9 mouse cellular contexts compared by ENCODE assay signal in the genomic region with DNA sequence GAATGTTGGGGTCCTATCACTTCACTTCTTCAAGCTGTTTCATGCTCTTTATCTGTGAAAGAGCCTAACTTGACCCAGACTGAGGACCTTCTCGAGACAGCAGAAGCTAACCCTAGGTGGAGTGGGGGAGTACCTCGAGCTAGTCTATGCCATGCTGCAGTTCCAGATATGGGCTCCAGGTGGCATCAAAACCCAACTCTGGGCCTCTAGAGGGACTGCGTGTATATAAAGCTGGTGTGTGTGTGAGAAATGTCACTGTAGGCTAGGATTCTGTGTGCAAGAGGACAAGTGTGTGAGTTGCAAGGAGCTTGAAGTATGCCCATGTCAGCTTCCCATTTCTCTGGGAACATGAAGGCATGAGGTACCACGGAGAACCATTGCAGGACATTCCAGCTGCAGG. TPM values are rescaled to one million over a fixed set of nuclear protein-coding genes. Genes with fewer than 3 reads are reported as not detected.
A peak's percentile ranks its signal among the peaks of the same experiment; 100 is the strongest.
DNase-seq lines count a peak whose midpoint lies in the region; ATAC-seq and TF ChIP-seq lines count a peak whose summit lies in the region.
"Had no signal": no experiment of that assay in that cellular context is flagged by ENCODE, and none has a peak within 500 bp of the region (broad histone marks: within the 10 kb centered on the region; RNA-seq: fewer than 3 reads in every experiment).

No protein-coding gene starts in this region.

- H3K9me3 ChIP-seq in kidney, embryonic 16.5 days (ENCODE audit: low read length), result no peaks in the 10 kb centered on the region
- H3K9me3 ChIP-seq in forebrain, embryonic 11.5 days (ENCODE audit: control insufficient read depth, low read length), result no peaks in the 10 kb centered on the region
- H3K9me3 ChIP-seq in hindbrain, embryonic 14.5 days (ENCODE audit: control insufficient read depth, low read length), result no peaks in the 10 kb centered on the region
- no peaks in the 10 kb centered on the region for H3K9me3 ChIP-seq in midbrain, embryonic 15.5 days
- H3K9me3 ChIP-seq: neural tube, embryonic 12.5 days had no signal

- peak; percentile 73 for DNase-seq in kidney, adult 2 months
- peak; percentile 78 for DNase-seq in c-Kit-positive CD71-positive TER-119-negative erythroid progenitor cells, embryonic 14.5 days (ENCODE audit: low read depth)
- DNase-seq in forebrain, embryonic 11.5 days (ENCODE audit: low spot score), result peak; percentile 89
- peak; percentile 93 for DNase-seq in hindbrain, embryonic 14.5 days (ENCODE audit: low spot score)
- DNase-seq in left cerebral cortex, postnatal 25 days (ENCODE audit: low spot score in 2 of 2), result peak; percentile 83 to 86
- DNase-seq in splenic B cell, adult 2 months (ENCODE audit: low read depth, low spot score), result peak; percentile 77

- ATAC-seq in kidney, embryonic 16.5 days (ENCODE audit: low FRiP score, low TSS enrichment), result no peak
- peak; percentile 54; the same call in 1 of the 2 replicates for ATAC-seq in forebrain, embryonic 11.5 days (replicated peaks; ENCODE audit: low FRiP score)
- ATAC-seq in hindbrain, embryonic 14.5 days (ENCODE audit: low FRiP score), result 0 out of 2 replicates have a peak, but pooled peaks have one; percentile 51
- peak; percentile 43 for ATAC-seq in midbrain, embryonic 15.5 days (replicated peaks)

- H3K27me3 ChIP-seq in kidney, adult 2 months (replicated peaks; ENCODE audit: control insufficient read depth, insufficient read depth, low read length), result no peaks in the 10 kb centered on the region
- H3K27me3 ChIP-seq in kidney, embryonic 16.5 days (ENCODE audit: insufficient read depth, low read length), result no peaks in the 10 kb centered on the region
- no peaks in the 10 kb centered on the region for H3K27me3 ChIP-seq in forebrain, embryonic 11.5 days (ENCODE audit: control insufficient read depth, insufficient read depth, low read length)
- no peaks in the 10 kb centered on the region for H3K27me3 ChIP-seq in hindbrain, embryonic 14.5 days (ENCODE audit: control insufficient read depth, insufficient read depth, low read length)
- H3K27me3 ChIP-seq in midbrain, embryonic 15.5 days (replicated peaks), result 0 out of 2 replicates have a peak, but pooled peaks cover 5% of the 10 kb centered on the region
- H3K27me3 ChIP-seq in splenic B cell, adult 2 months (ENCODE audit: control insufficient read depth, insufficient read depth, low read length, poor library complexity, severe bottlenecking), result no peaks in the 10 kb centered on the region

- TF ChIP-seq POLR2A in kidney, adult 2 months (IDR thresholded peaks at IDR 0.05; ENCODE audit: low read depth, low read length), result no peak

- no peak overlapping the region for H3K4me3 ChIP-seq in kidney, adult 2 months (ENCODE audit: insufficient read depth, low read depth, low read length)
- H3K4me3 ChIP-seq in kidney, embryonic 16.5 days (ENCODE audit: low read length), result no peak overlapping the region
- H3K4me3 ChIP-seq in forebrain, embryonic 11.5 days (ENCODE audit: low read depth, low read length), result no peak overlapping the region
- H3K4me3 ChIP-seq in hindbrain, embryonic 14.5 days (replicated peaks; ENCODE audit: low read length), result no peak overlapping the region
- no peak overlapping the region for H3K4me3 ChIP-seq in midbrain, embryonic 15.5 days
- H3K4me3 ChIP-seq: neural tube, embryonic 12.5 days had no signal

- H3K36me3 ChIP-seq in kidney, adult 2 months (ENCODE audit: control insufficient read depth, insufficient read depth, low read length), result no peaks in the 10 kb centered on the region
- no peaks in the 10 kb centered on the region for H3K36me3 ChIP-seq in kidney, embryonic 16.5 days (ENCODE audit: insufficient read depth, low read length)
- no peaks in the 10 kb centered on the region for H3K36me3 ChIP-seq in forebrain, embryonic 11.5 days (ENCODE audit: control insufficient read depth, insufficient read depth, low read length)
- H3K36me3 ChIP-seq in hindbrain, embryonic 14.5 days (replicated peaks; ENCODE audit: control insufficient read depth, insufficient read depth), result no peaks in the 10 kb centered on the region
- no peaks in the 10 kb centered on the region for H3K36me3 ChIP-seq in midbrain, embryonic 15.5 days (replicated peaks)
- no peaks in the 10 kb centered on the region for H3K36me3 ChIP-seq in splenic B cell, adult 2 months (ENCODE audit: control insufficient read depth, insufficient read depth, low read length, poor library complexity, severe bottlenecking)
- H3K36me3 ChIP-seq: neural tube, embryonic 12.5 days had no signal

- no peak overlapping the region for H3K9ac ChIP-seq in kidney, embryonic 16.5 days (replicated peaks; ENCODE audit: low read length)
- H3K9ac ChIP-seq in forebrain, embryonic 11.5 days (ENCODE audit: low read length), result no peak overlapping the region
- H3K9ac ChIP-seq in hindbrain, embryonic 14.5 days, result no peak overlapping the region
- no peak overlapping the region for H3K9ac ChIP-seq in midbrain, embryonic 15.5 days
- H3K9ac ChIP-seq: neural tube, embryonic 12.5 days had no signal

- 17% methylated on average over 4 of the region's 4 CpGs for WGBS in kidney, adult 2 months
- 15% methylated on average over 4 of the region's 4 CpGs for WGBS in kidney, embryonic 16.5 days
- 21% methylated on average over 4 of the region's 4 CpGs for WGBS in forebrain, embryonic 11.5 days
- WGBS in hindbrain, embryonic 14.5 days, result 19% methylated on average over 4 of the region's 4 CpGs
- 21% methylated on average over 4 of the region's 4 CpGs for WGBS in midbrain, embryonic 15.5 days

- TF ChIP-seq CTCF in kidney, adult 2 months (conservative IDR thresholded peaks at IDR 0.05; ENCODE audit: insufficient read depth, insufficient read length, low read depth, low read length), result peak; percentile 87

- H3K27ac ChIP-seq in kidney, adult 2 months (ENCODE audit: insufficient read depth, low read depth, low read length), result no peak overlapping the region
- no peak overlapping the region for H3K27ac ChIP-seq in kidney, embryonic 16.5 days (ENCODE audit: low read length)
- H3K27ac ChIP-seq in forebrain, embryonic 11.5 days (ENCODE audit: low read depth, low read length), result no peak overlapping the region
- no peak overlapping the region for H3K27ac ChIP-seq in hindbrain, embryonic 14.5 days
- H3K27ac ChIP-seq in midbrain, embryonic 15.5 days, result no peak overlapping the region
- H3K27ac ChIP-seq: neural tube, embryonic 12.5 days had no signal

- H3K4me2 ChIP-seq in kidney, embryonic 16.5 days (replicated peaks; ENCODE audit: low read depth, low read length), result no peak overlapping the region
- H3K4me2 ChIP-seq in forebrain, embryonic 11.5 days (ENCODE audit: low read depth, low read length, severe bottlenecking), result no peak overlapping the region
- no peak overlapping the region for H3K4me2 ChIP-seq in hindbrain, embryonic 14.5 days (replicated peaks)
- H3K4me2 ChIP-seq in midbrain, embryonic 15.5 days, result no peak overlapping the region
- H3K4me2 ChIP-seq: neural tube, embryonic 12.5 days had no signal

- intact Hi-C loops in left cerebral cortex, postnatal 25 days (cut with DNase I), result no loop called here

- H3K4me1 ChIP-seq in kidney, adult 2 months (ENCODE audit: control insufficient read depth, insufficient read depth, low read length), result peaks cover 4% of the 10 kb centered on the region; the same call in 1 of the 2 replicates
- peaks cover 77% of the 10 kb centered on the region for H3K4me1 ChIP-seq in kidney, embryonic 16.5 days (ENCODE audit: insufficient read depth, low read length)
- peaks cover 28% of the 10 kb centered on the region for H3K4me1 ChIP-seq in forebrain, embryonic 11.5 days (replicated peaks; ENCODE audit: control insufficient read depth, insufficient read depth, low read length)
- H3K4me1 ChIP-seq in hindbrain, embryonic 14.5 days (replicated peaks; ENCODE audit: control insufficient read depth, insufficient read depth, low read length), result peaks cover 43% of the 10 kb centered on the region
- peaks cover 51% of the 10 kb centered on the region for H3K4me1 ChIP-seq in midbrain, embryonic 15.5 days

RNA-seq across cellular contexts. Expression of gene Gse1, which starts 53.2 kb away (rescaled TPM):
- polyA plus RNA-seq in kidney, adult 2 months (2012; rRNA removed), result 14.8 and 15.6 TPM in 2 replicates
- 6.7 and 7.9 TPM in 2 replicates for polyA plus RNA-seq in kidney, embryonic 16.5 days (2015; fragmentation: Nextera tagmentation; extraction: Ambion mirVana)
- 22.2 and 23.6 TPM in 2 replicates for polyA plus RNA-seq in forebrain, embryonic 11.5 days (2014; fragmentation: Nextera tagmentation; extraction: Ambion mirVana)
- polyA plus RNA-seq in hindbrain, embryonic 14.5 days (2014; fragmentation: Nextera tagmentation; extraction: Ambion mirVana), result 18.8 and 23.9 TPM in 2 replicates
- total RNA-seq in left cerebral cortex, postnatal 25 days (2021), result 10 to 100 TPM; 74.2 to 79.4 TPM
- 21.2 and 23.4 TPM in 2 replicates for polyA plus RNA-seq in midbrain, embryonic 15.5 days (2015; fragmentation: Nextera tagmentation; extraction: Ambion mirVana)
